Mouse (Mus musculus): Measurements from ENCODE around the gene Fgf22.

DNA sequence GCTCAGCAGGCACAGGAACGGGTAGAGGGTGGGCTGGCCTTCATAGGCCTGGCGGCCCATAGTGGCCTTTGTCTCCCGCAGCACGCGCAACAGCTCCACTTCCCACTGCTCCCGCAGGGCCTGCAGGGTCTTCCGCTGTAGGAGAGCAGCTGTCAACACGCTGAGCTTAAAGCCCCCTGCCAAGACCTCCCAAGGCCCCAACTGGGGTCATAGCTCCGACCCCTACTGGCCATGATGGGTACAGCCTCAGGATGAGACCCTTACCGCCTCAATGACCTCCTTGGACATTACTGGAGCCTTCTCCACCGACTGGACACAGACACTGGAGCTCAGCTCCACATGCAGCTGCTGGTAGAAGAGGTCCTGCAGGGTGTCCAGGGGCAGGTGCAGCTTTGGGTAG, 14.0 kb upstream of the Fgf22 start:
- no peak for TF ChIP-seq GATA1 (IDR thresholded peaks at IDR 0.05; ENCODE audit: borderline replicate concordance, low read length)
- TF ChIP-seq FLI1 (IDR thresholded peaks at IDR 0.05; ENCODE audit: low read length): no peak

All from megakaryocyte, embryonic 14.5 days (primary cell).